Mouse (Mus musculus) monocyte, adult 59 days (primary cell): ENCODE results near the gene Taf6l. TPM values are rescaled to one million over a fixed set of nuclear protein-coding genes. Genes with fewer than 3 reads are reported as not detected.

Experiments used
- total RNA-seq, 2 experiments: library from RNA; stranded (reverse); gene quantifications; one replicate each; pipeline ENCODE4 v1.2.4; 2023

The Taf6l gene
- total RNA-seq: 10 to 100 TPM; 11.3 to 13.8 TPM

GRCm38 (mm10) chr19:8786008-8786781 lies at the start of gene Taf6l:
Taf6l (minus strand) TSS chr19:8786417.

GRCm38 (mm10) chr19:8829660-8830059 lies 43.4 kb upstream of the Taf6l start, which contains the start of gene AC129217.1:
AC129217.1 (plus strand) TSS chr19:8829773.

GRCm38 (mm10) chr19:8819596-8820423 lies 33.6 kb upstream of the Taf6l start, which contains the start of gene Hnrnpul2:
Hnrnpul2 (plus strand) TSS chr19:8820010.

GRCm38 (mm10) chr19:8818801-8819595 lies 32.8 kb upstream of the Taf6l start, which contains the start of gene Ttc9c:
Ttc9c (minus strand) TSS chr19:8819333.

GRCm38 (mm10) chr19:8802130-8802821 lies 16.1 kb upstream of the Taf6l start, which contains the start of gene Zbtb3:
Zbtb3 (plus strand) TSS chr19:8802555.

GRCm38 (mm10) chr19:8798264-8798946 lies 12.2 kb upstream of the Taf6l start, which contains the start of gene Polr2g:
Polr2g (minus strand) TSS chr19:8798577.

GRCm38 (mm10) chr19:8774086-8774835 lies 12.0 kb downstream of the Taf6l start, which contains the start of gene Tmem179b:
Tmem179b (minus strand) TSS chr19:8774467.

GRCm38 (mm10) chr19:8770567-8771270 lies 15.5 kb downstream of the Taf6l start, which contains the start of gene Tmem223:
Tmem223 (plus strand) TSS chr19:8770996.

GRCm38 (mm10) chr19:8756635-8757387 lies 29.4 kb downstream of the Taf6l start, which contains the start of gene Nxf1:
Nxf1 (plus strand) TSS chr19:8757073.

GRCm38 (mm10) chr19:8741243-8741869 lies 44.9 kb downstream of the Taf6l start, which contains the start of gene Stx5a:
Stx5a (plus strand) TSS chr19:8741413.

GRCm38 (mm10) chr19:8740603-8741002 lies 45.6 kb downstream of the Taf6l start, which contains the start of gene 1700092M07Rik:
1700092M07Rik (plus strand) TSS chr19:8740718.

GRCm38 (mm10) chr19:8735389-8736159 lies 50.6 kb downstream of the Taf6l start, which contains the start of gene Wdr74:
Wdr74 (plus strand) TSS chr19:8735827.

Other genes starting within 250 kb of the Taf6l start
- not detected for gene Slc22a8, start 195.2 kb downstream of the Taf6l start, total RNA-seq
- not detected for gene Slc22a6, start 168.4 kb downstream of the Taf6l start, total RNA-seq
- gene Chrm1, start 122.6 kb downstream of the Taf6l start, total RNA-seq: not detected
- 100 to 1,000 TPM; 198 to 224 TPM for gene Slc3a2, start 63.0 kb downstream of the Taf6l start, total RNA-seq
- 10 to 100 TPM; 41.0 to 42.9 TPM for gene Wdr74, start 50.6 kb downstream of the Taf6l start, total RNA-seq
- gene 1700092M07Rik, start 45.7 kb downstream of the Taf6l start, total RNA-seq: 1 to 10 TPM in 1 of 2 experiments, not detected in 1; 1.8 TPM
- gene Stx5a, start 45.0 kb downstream of the Taf6l start, total RNA-seq: 100 to 1,000 TPM; 158 to 163 TPM
- gene Nxf1, start 29.3 kb downstream of the Taf6l start, total RNA-seq: 100 to 1,000 TPM; 220 to 231 TPM
- gene Tmem223, start 15.4 kb downstream of the Taf6l start, total RNA-seq: 10 to 100 TPM; 30.2 to 33.8 TPM
- gene Tmem179b, start 11.9 kb downstream of the Taf6l start, total RNA-seq: 100 to 1,000 TPM; 114 to 120 TPM
- 10 to 100 TPM; 57.5 to 68.0 TPM for gene Polr2g, start 12.2 kb upstream of the Taf6l start, total RNA-seq
- gene Zbtb3, start 16.1 kb upstream of the Taf6l start, total RNA-seq: 1 to 10 TPM; 2.1 to 3.1 TPM
- gene Ttc9c, start 32.9 kb upstream of the Taf6l start, total RNA-seq: 10 to 100 TPM; 31.1 to 35.2 TPM
- 100 to 1,000 TPM; 107 to 124 TPM for gene Hnrnpul2, start 33.6 kb upstream of the Taf6l start, total RNA-seq
- 10 to 100 TPM; 21.6 to 27.8 TPM for gene AC129217.1, start 43.4 kb upstream of the Taf6l start, total RNA-seq
- 100 to 1,000 TPM in 1 of 2 experiments, 10 to 100 TPM in 1; 97.1 to 109 TPM for gene Bscl2, start 51.0 kb upstream of the Taf6l start, total RNA-seq
- not detected for gene Gng3, start 52.8 kb upstream of the Taf6l start, total RNA-seq
- gene Lrrn4cl, start 64.4 kb upstream of the Taf6l start, total RNA-seq: under 1 TPM; 0.27 to 0.55 TPM
- gene Ubxn1, start 85.1 kb upstream of the Taf6l start, total RNA-seq: 100 to 1,000 TPM; 107 to 138 TPM
- gene Uqcc3, start 94.5 kb upstream of the Taf6l start, total RNA-seq: 10 to 100 TPM; 19.3 to 24.4 TPM
- 10 to 100 TPM; 11.6 to 16.5 TPM for gene Lbhd1, start 97.3 kb upstream of the Taf6l start, total RNA-seq
- not detected for gene Gm49403, start 97.5 kb upstream of the Taf6l start, total RNA-seq
- 10 to 100 TPM; 32.3 to 36.4 TPM for gene 1810009A15Rik, start 102.4 kb upstream of the Taf6l start, total RNA-seq
- 1 to 10 TPM in 1 of 2 experiments, not detected in 1; 6.1 TPM for gene Gm49416, start 102.5 kb upstream of the Taf6l start, total RNA-seq
- gene Ints5, start 106.6 kb upstream of the Taf6l start, total RNA-seq: 10 to 100 TPM; 13.1 to 16.0 TPM
- gene Ganab, start 111.7 kb upstream of the Taf6l start, total RNA-seq: 100 to 1,000 TPM; 114 to 122 TPM
- 10 to 100 TPM; 48.9 to 52.6 TPM for gene B3gat3, start 134.0 kb upstream of the Taf6l start, total RNA-seq
- 1 to 10 TPM; 2.6 to 3.1 TPM for gene Rom1, start 142.9 kb upstream of the Taf6l start, total RNA-seq
- gene Eml3, start 143.1 kb upstream of the Taf6l start, total RNA-seq: 10 to 100 TPM; 62.0 to 62.9 TPM
- gene Mta2, start 155.5 kb upstream of the Taf6l start, total RNA-seq: 100 to 1,000 TPM; 112 to 114 TPM
- gene Tut1, start 167.4 kb upstream of the Taf6l start, total RNA-seq: 10 to 100 TPM; 15.6 to 15.7 TPM
- gene Eef1g, start 180.6 kb upstream of the Taf6l start, total RNA-seq: 100 to 1,000 TPM; 194 to 241 TPM
- 1,000 to 10,000 TPM; 1,396 to 1,409 TPM for gene Ahnak, start 202.9 kb upstream of the Taf6l start, total RNA-seq